Mouse (Mus musculus): ENCODE measurements around the gene Slc37a4.

- no peak for TF ChIP-seq CTCF (IDR thresholded peaks at IDR 0.05; ENCODE audit: low read depth)
- no peak for TF ChIP-seq EP300 (IDR thresholded peaks at IDR 0.05; ENCODE audit: low read depth)
Measured at GRCm38 (mm10) chr9:44347621-44348020, 49.0 kb upstream of the Slc37a4 start.

Data from heart, postnatal 0 days (tissue).